Mouse (Mus musculus): Measurements from ENCODE around the gene Tcte1. TPM values are rescaled to one million over a fixed set of nuclear protein-coding genes. Genes with fewer than 3 reads are reported as not detected.

Tcte1 gene
- polyA plus RNA-seq, 1 experiment from 2014 or later = 5.2 TPM

GRCm38 (mm10) chr17:45582715-45583355 lies 59.6 kb downstream of the Tcte1 start:
- no peaks in the 10 kb centered on the region for H3K9me3 ChIP-seq
- 70% methylated on average over 6 of the region's 6 CpGs for WGBS
- H3K27me3 ChIP-seq = no peaks in the 10 kb centered on the region
- no peak overlapping the region for H3K4me3 ChIP-seq
- H3K36me3 ChIP-seq = no peaks in the 10 kb centered on the region
- H3K4me1 ChIP-seq (replicated peaks) = peaks cover 25% of the 10 kb centered on the region
- no peak for ATAC-seq (ENCODE audit: low FRiP score, low read depth)
- no peak overlapping the region for H3K27ac ChIP-seq (replicated peaks)
- no peak overlapping the region for H3K9ac ChIP-seq
- H3K4me2 ChIP-seq = no peak overlapping the region

DNA sequence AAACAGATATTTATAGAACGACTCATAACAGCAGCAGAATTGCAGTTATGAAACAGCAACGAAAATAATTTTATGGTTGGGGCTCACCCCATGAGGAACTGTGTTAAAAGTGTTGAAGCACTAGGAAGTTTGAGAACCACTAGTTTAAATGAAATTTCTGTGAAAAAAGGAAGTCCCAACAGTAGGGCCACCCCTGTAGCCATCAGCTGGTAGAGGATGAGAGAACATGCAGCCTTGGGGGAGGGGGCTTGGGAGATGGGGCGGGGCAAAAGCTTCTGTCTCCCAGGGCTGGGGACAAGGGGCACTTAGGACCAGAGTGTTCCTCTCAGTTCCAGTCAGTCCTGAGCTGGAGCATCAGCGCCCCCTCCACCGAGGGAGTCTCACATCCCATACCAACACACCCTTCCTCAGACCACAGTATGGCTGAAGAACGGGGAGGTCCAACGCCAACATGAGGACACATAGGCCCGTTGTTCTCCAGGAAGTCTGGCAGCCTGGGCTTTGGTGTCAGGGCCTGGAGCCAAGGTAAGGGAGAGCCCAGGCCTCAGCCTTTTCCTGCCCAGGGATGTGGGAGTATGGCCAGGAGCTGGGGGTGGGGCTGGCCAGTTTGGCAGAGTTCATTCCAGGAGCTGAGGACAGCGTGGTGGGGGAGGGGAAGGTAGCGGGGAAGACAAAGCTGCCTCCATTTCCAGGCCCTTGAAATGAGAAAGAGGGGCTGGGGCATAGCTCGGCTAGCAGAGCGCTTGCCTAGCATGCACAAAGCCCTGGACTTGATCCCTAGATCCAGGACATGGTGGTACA lies 61.1 kb downstream of the Tcte1 start:
- H3K36me3 ChIP-seq = no peaks in the 10 kb centered on the region
- H3K4me1 ChIP-seq (replicated peaks) = peaks cover 25% of the 10 kb centered on the region
- H3K4me3 ChIP-seq = no peak overlapping the region
- no peaks in the 10 kb centered on the region for H3K9me3 ChIP-seq
- ATAC-seq (ENCODE audit: low FRiP score, low read depth) = peak; percentile 78
- H3K4me2 ChIP-seq = no peak overlapping the region
- no peak overlapping the region for H3K9ac ChIP-seq
- no peaks in the 10 kb centered on the region for H3K27me3 ChIP-seq
- 40% methylated on average over 12 of the region's 12 CpGs for WGBS
- H3K27ac ChIP-seq (replicated peaks) = peak overlapping the region; percentile 73

- Histone ChIP-seq H3K9me3 (no peaks in the 10 kb centered on the region), H3K4me2 (no peak overlapping the region), H3K27ac (replicated peaks) (peak overlapping the region; percentile 73), H3K27me3 (no peaks in the 10 kb centered on the region), H3K4me1 (replicated peaks) (peaks cover 25% of the 10 kb centered on the region), H3K4me3 (no peak overlapping the region), H3K9ac (no peak overlapping the region), H3K36me3 (no peaks in the 10 kb centered on the region)
- 29% methylated on average over 14 of the region's 14 CpGs for WGBS
- peak; percentile 50 for ATAC-seq (ENCODE audit: low FRiP score, low read depth)
These were observed 61.9 kb downstream of the Tcte1 start for GRCm38 (mm10) chr17:45584939-45585678.

GRCm38 (mm10) chr17:45585725-45586448 lies 62.7 kb downstream of the Tcte1 start:
- H3K4me2 ChIP-seq = no peak overlapping the region
- WGBS = 68% methylated on average over 23 of the region's 23 CpGs
- H3K9ac ChIP-seq = no peak overlapping the region
- no peaks in the 10 kb centered on the region for H3K9me3 ChIP-seq
- ATAC-seq (ENCODE audit: low FRiP score, low read depth) = no peak
- peaks cover 24% of the 10 kb centered on the region for H3K4me1 ChIP-seq (replicated peaks)
- H3K4me3 ChIP-seq = no peak overlapping the region
- H3K27me3 ChIP-seq = no peaks in the 10 kb centered on the region
- peak overlapping the region; percentile 73 for H3K27ac ChIP-seq (replicated peaks)
- no peaks in the 10 kb centered on the region for H3K36me3 ChIP-seq

- H3K4me3 ChIP-seq = no peak overlapping the region
- whole genome bisulfite sequencing = 95% methylated on average over 3 of the region's 3 CpGs
- peaks cover 22% of the 10 kb centered on the region for H3K4me1 ChIP-seq (replicated peaks)
- H3K27ac ChIP-seq (replicated peaks) = no peak overlapping the region
- H3K9ac ChIP-seq = no peak overlapping the region
- H3K4me2 ChIP-seq = no peak overlapping the region
- H3K27me3 ChIP-seq = no peaks in the 10 kb centered on the region
- no peaks in the 10 kb centered on the region for H3K36me3 ChIP-seq
- H3K9me3 ChIP-seq = no peaks in the 10 kb centered on the region
- no peak for ATAC-seq (ENCODE audit: low FRiP score, low read depth)
These were observed 63.2 kb downstream of the Tcte1 start for GRCm38 (mm10) chr17:45586449-45586837.

DNA sequence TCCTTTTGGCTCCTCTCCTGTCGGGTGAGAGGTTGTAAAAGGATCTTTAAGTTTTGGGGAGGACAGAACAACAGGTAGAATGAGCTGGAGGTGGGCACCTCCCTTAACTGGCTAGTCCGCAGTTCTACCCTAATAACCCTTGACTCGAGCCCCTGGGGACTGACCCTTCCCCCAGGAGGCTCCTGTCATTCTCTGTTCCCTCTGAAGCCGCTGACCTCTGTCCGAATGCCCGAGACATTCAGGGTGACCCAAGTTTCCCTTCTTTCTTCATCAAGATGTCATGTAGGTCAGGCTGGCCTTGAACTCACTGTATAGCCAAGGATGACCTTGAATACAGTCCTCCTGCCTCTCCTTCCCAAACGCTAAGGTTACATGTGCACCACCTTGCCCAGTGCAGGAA lies 65.1 kb downstream of the Tcte1 start:
- no peak overlapping the region for H3K4me3 ChIP-seq
- H3K9ac ChIP-seq = no peak overlapping the region
- WGBS = 92% methylated on average over 7 of the region's 7 CpGs
- H3K27ac ChIP-seq (replicated peaks) = no peak overlapping the region
- H3K4me1 ChIP-seq (replicated peaks) = peaks cover 32% of the 10 kb centered on the region
- H3K4me2 ChIP-seq = no peak overlapping the region
- H3K27me3 ChIP-seq = no peaks in the 10 kb centered on the region
- ATAC-seq (ENCODE audit: low FRiP score, low read depth) = no peak
- no peaks in the 10 kb centered on the region for H3K36me3 ChIP-seq
- H3K9me3 ChIP-seq = no peaks in the 10 kb centered on the region

DNA sequence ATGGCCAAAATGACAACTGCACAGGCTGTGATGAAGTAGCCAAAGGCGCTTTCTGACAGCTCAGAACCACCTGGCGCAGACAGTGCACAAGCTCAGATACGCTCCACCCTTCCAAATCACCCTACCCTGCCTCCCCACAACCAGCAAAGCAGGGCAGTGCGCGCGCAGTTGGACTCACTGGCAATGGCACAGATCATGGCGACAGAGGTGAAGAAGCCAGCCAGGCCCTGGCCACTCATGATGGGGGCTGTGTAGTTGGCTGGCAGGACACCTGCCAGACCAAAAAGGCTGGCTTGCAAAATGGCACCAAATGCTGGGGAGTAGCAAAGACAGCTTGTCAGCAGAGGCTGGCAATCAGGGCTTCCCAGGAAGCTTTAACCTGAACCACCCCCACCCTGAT lies 66.0 kb downstream of the Tcte1 start:
- Histone ChIP-seq H3K4me1 (replicated peaks) (peaks cover 39% of the 10 kb centered on the region), H3K4me2 (no peak overlapping the region), H3K27me3 (no peaks in the 10 kb centered on the region), H3K9me3 (no peaks in the 10 kb centered on the region), H3K4me3 (no peak overlapping the region), H3K27ac (replicated peaks) (no peak overlapping the region), H3K36me3 (no peaks in the 10 kb centered on the region), H3K9ac (no peak overlapping the region)
- ATAC-seq (ENCODE audit: low FRiP score, low read depth) = no peak
- WGBS = over 99% methylated on average over 7 of the region's 7 CpGs

DNA sequence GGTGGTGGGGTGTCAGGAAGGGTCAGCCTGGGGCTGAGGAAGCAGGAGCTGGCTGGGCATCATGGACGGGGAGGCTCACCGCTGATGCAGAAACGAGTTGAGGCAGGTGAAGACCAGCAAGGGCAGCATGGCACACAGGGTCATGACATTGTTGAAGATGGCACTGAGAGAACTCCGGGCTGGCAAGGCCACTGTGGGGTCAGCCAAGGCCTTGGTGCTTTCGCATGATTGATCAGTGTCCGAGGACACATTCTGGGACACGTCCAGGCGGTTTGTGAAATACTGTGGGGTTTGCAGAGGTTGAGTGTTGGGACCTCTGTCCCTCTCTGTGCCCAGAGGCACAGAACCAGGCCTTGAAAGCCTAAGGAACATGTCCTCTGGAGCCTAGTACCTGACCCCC lies 66.6 kb downstream of the Tcte1 start:
- H3K27ac ChIP-seq (replicated peaks) = no peak overlapping the region
- peaks cover 39% of the 10 kb centered on the region for H3K4me1 ChIP-seq (replicated peaks)
- no peak overlapping the region for H3K4me2 ChIP-seq
- H3K4me3 ChIP-seq = no peak overlapping the region
- H3K9ac ChIP-seq = no peak overlapping the region
- 89% methylated on average over 8 of the region's 8 CpGs for WGBS
- no peaks in the 10 kb centered on the region for H3K27me3 ChIP-seq
- no peaks in the 10 kb centered on the region for H3K9me3 ChIP-seq
- no peaks in the 10 kb centered on the region for H3K36me3 ChIP-seq
- ATAC-seq (ENCODE audit: low FRiP score, low read depth) = no peak

- H3K9ac ChIP-seq = no peak overlapping the region
- H3K36me3 ChIP-seq = no peaks in the 10 kb centered on the region
- ATAC-seq (ENCODE audit: low FRiP score, low read depth) = no peak
- no peak overlapping the region for H3K4me3 ChIP-seq
- H3K4me2 ChIP-seq = no peak overlapping the region
- H3K9me3 ChIP-seq = no peaks in the 10 kb centered on the region
- H3K27me3 ChIP-seq = no peaks in the 10 kb centered on the region
- no peak overlapping the region for H3K27ac ChIP-seq (replicated peaks)
- 91% methylated on average over 6 of the region's 6 CpGs for WGBS
- peaks cover 39% of the 10 kb centered on the region for H3K4me1 ChIP-seq (replicated peaks)
These were observed 67.2 kb downstream of the Tcte1 start for GRCm38 (mm10) chr17:45590410-45590809.

- H3K27me3 ChIP-seq = no peaks in the 10 kb centered on the region
- H3K4me1 ChIP-seq (replicated peaks) = peaks cover 49% of the 10 kb centered on the region
- H3K9me3 ChIP-seq = no peaks in the 10 kb centered on the region
- WGBS = 52% methylated on average over 16 of the region's 16 CpGs
- no peaks in the 10 kb centered on the region for H3K36me3 ChIP-seq
- no peak overlapping the region for H3K4me3 ChIP-seq
- no peak overlapping the region for H3K27ac ChIP-seq (replicated peaks)
- H3K9ac ChIP-seq = no peak overlapping the region
- no peak; the same call in 1 of the 2 replicates for ATAC-seq (ENCODE audit: low FRiP score, low read depth)
- H3K4me2 ChIP-seq = peak overlapping the region; percentile 30
These were observed 68.7 kb downstream of the Tcte1 start for GRCm38 (mm10) chr17:45591701-45592605.

Data from hindbrain, embryonic 15.5 days (tissue).